Mouse (Mus musculus): ENCODE data around the gene Palld.

Palld gene

GRCm38 (mm10) chr8:61902521-61902920 lies at the start of gene Palld:
Gene Palld, minus strand, starts transcription at chr8:61902690.
- no peak for DNase-seq (ENCODE audit: low read depth in 1 of 2, low spot score in 2 of 2)

GRCm38 (mm10) chr8:61937576-61937975 lies 35.1 kb upstream of the Palld start:
- no peak for DNase-seq (ENCODE audit: low read depth in 1 of 2, low spot score in 2 of 2)

GRCm38 (mm10) chr8:61933243-61933642 lies 30.8 kb upstream of the Palld start:
- DNase-seq (ENCODE audit: low read depth in 1 of 2, low spot score in 2 of 2): no peak

GRCm38 (mm10) chr8:61927777-61928494 lies 25.4 kb upstream of the Palld start, which contains the start of gene Ddx60:
Gene Ddx60, plus strand, starts transcription at chr8:61928087.
- peak in 1 of 2 experiments; percentile 8 for DNase-seq (ENCODE audit: low read depth in 1 of 2, low spot score in 2 of 2)

GRCm38 (mm10) chr8:61924518-61924917 lies 22.0 kb upstream of the Palld start:
- DNase-seq (ENCODE audit: low read depth in 1 of 2, low spot score in 2 of 2): no peak

- no peak for DNase-seq (ENCODE audit: low read depth in 1 of 2, low spot score in 2 of 2)
Measured at GRCm38 (mm10) chr8:61921454-61922054, 19.1 kb upstream of the Palld start.

- no peak for DNase-seq (ENCODE audit: low read depth in 1 of 2, low spot score in 2 of 2)
Measured at GRCm38 (mm10) chr8:61920389-61920788, 17.9 kb upstream of the Palld start.

GRCm38 (mm10) chr8:61919145-61919788 lies 16.8 kb upstream of the Palld start:
- no peak for DNase-seq (ENCODE audit: low read depth in 1 of 2, low spot score in 2 of 2)

GRCm38 (mm10) chr8:61917287-61917686 lies 14.8 kb upstream of the Palld start:
- DNase-seq (ENCODE audit: low read depth in 1 of 2, low spot score in 2 of 2): no peak

GRCm38 (mm10) chr8:61913957-61914356 lies 11.5 kb upstream of the Palld start:
- no peak for DNase-seq (ENCODE audit: low read depth in 1 of 2, low spot score in 2 of 2)

GRCm38 (mm10) chr8:61912817-61913216 lies 10.3 kb upstream of the Palld start:
- no peak for DNase-seq (ENCODE audit: low read depth in 1 of 2, low spot score in 2 of 2)

GRCm38 (mm10) chr8:61909313-61909712 lies 6.8 kb upstream of the Palld start:
- no peak for DNase-seq (ENCODE audit: low read depth in 1 of 2, low spot score in 2 of 2)

- no peak for DNase-seq (ENCODE audit: low read depth in 1 of 2, low spot score in 2 of 2)
Measured at GRCm38 (mm10) chr8:61908303-61909215, 6.1 kb upstream of the Palld start.

- no peak for DNase-seq (ENCODE audit: low read depth in 1 of 2, low spot score in 2 of 2)
Measured at GRCm38 (mm10) chr8:61901028-61901717, 1.3 kb downstream of the Palld start.

- DNase-seq (ENCODE audit: low read depth in 1 of 2, low spot score in 2 of 2): no peak
Measured at GRCm38 (mm10) chr8:61897402-61897801, 5.1 kb downstream of the Palld start.

- no peak for DNase-seq (ENCODE audit: low read depth in 1 of 2, low spot score in 2 of 2)
Measured at GRCm38 (mm10) chr8:61896742-61897141, 5.7 kb downstream of the Palld start.

GRCm38 (mm10) chr8:61894062-61894461 lies 8.4 kb downstream of the Palld start:
- DNase-seq (ENCODE audit: low read depth in 1 of 2, low spot score in 2 of 2): no peak

GRCm38 (mm10) chr8:61877607-61878006 lies 24.9 kb downstream of the Palld start:
- DNase-seq (ENCODE audit: low read depth in 1 of 2, low spot score in 2 of 2): no peak

GRCm38 (mm10) chr8:61875290-61875689 lies 27.2 kb downstream of the Palld start:
- no peak for DNase-seq (ENCODE audit: low read depth in 1 of 2, low spot score in 2 of 2)

GRCm38 (mm10) chr8:61873994-61874393 lies 28.5 kb downstream of the Palld start:
- no peak for DNase-seq (ENCODE audit: low read depth in 1 of 2, low spot score in 2 of 2)

- no peak for DNase-seq (ENCODE audit: low read depth in 1 of 2, low spot score in 2 of 2)
Measured at GRCm38 (mm10) chr8:61868481-61868880, 34.0 kb downstream of the Palld start.
